Mouse (Mus musculus) WW6 (cell line): ENCODE results near the gene Creb3l2.
"Not testable (repeated sequence)": the region's sequence is repeated elsewhere in the genome, so short reads cannot be mapped to it uniquely, and the experiment has no call there.

ENCODE experiments used
- DNase-seq: peaks from one replicate; pipeline ENCODE4 v3.0.0-alpha.2; 2013; ENCODE audit warnings: low read depth, low spot score

Gene Creb3l2

DNA sequence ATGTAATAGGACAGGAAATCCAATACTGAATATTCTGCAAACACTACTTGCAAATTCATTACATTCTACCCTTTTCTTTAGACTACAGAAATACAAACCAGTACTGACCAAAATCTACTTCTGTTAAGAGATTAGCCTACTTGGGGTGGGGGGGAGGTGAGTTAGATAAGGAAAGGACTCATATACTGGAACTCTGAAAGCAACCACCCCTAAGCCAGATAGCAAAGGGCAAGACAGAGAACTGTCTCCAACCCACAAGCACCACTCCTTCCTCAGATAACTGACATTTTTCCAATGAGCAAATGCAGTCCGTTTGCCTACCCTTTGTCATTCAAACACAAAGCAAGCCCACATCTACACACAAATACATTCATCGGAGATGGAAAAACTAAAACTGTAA is 32.1 kb downstream of the Creb3l2 start:
- DNase-seq = no peak

DNA sequence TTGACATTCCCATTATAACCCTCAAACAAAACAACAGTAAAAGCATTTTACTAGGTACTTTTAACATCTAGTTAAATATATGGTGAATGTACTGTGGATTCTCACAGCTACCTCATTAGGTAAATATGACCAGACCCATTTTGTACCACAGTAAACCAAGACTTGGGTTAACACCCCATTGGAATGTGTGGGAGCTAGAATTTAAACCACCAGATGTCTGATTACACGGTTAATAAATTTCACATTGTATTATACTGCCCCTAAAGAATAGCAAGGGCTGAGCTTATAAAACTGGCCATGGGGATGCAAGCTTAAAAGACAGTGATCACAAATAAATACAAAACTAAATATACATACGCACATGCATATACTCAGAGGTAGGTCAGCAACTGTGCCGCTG is 34.1 kb downstream of the Creb3l2 start:
- DNase-seq = no peak

DNA sequence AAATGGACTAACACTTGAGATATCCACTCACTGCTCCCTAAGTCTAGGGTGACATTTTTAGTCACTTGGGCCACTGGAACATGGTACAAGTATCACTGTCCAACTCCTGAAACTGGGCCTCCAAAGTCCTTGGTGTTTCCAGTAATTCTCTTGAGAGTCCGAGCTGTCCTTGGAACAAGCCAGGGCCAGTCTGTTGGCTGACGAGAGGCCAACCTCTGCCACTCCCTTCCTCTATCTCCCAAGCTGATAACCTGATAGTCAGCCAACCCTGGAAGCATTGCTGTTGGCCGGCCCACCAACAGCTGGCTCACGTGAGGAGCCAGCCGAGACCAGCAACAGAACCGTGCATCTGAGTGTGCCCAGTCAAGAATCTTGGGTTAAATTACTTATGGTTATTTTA is 35.0 kb downstream of the Creb3l2 start:
- no peak for DNase-seq

DNA sequence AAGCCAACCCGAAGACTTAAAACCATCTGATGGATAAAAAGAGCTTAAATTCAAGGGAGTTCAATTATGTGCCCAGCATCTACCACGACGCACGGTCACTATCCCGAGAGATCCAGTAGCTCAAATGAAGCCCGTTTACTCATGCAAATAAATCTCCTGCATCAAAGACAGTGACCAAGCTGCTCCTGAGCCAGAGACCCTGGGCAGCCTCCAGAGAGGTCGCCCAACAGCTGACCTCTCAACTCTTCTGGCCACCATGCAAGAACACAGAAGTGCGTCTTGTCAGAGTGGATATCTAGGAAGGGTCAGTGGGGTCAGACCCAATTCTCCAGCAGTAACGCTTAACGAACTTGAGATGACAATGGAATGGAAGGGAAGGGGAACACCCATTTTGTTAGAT is 35.9 kb downstream of the Creb3l2 start:
- no peak for DNase-seq

DNA sequence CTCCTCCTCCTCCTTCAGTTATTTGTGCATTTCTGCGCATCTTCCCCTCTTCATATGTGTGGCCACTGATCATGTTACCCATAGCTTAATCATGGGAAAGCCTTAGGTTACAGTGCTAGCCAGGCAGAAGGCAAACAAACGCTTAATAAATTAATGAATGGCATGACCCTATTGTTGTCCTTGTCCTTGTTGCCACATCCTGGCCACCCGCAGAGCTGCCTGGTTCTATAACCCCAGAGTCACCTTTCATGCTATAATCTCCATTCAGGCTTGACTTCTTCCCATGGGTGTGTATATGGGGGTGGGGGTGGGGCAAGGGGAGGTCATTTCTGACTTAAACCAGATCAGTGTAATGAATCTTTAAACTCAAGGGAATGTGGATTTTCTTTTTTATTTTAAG is 37.6 kb downstream of the Creb3l2 start:
- DNase-seq = no peak

DNA sequence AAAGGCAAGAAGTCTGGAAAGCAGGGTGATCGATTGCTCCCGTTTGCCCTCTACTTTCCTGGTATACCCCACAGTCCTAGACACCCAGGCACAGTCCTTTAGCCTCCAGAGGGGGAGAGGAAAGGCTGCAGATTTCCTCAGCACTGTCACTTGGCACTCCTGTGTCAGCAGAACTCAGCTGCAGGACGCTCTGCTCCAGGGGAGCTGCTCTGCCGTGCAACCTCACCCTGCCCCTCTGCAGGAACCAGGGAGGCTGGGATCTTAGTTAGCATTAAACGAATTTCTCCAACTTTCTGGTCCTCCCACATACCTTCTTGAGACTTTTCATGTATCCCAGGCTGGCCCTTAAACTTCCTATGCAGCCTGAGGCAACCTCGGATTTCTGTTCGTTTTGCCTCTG is 40.0 kb downstream of the Creb3l2 start:
- no peak for DNase-seq

DNA sequence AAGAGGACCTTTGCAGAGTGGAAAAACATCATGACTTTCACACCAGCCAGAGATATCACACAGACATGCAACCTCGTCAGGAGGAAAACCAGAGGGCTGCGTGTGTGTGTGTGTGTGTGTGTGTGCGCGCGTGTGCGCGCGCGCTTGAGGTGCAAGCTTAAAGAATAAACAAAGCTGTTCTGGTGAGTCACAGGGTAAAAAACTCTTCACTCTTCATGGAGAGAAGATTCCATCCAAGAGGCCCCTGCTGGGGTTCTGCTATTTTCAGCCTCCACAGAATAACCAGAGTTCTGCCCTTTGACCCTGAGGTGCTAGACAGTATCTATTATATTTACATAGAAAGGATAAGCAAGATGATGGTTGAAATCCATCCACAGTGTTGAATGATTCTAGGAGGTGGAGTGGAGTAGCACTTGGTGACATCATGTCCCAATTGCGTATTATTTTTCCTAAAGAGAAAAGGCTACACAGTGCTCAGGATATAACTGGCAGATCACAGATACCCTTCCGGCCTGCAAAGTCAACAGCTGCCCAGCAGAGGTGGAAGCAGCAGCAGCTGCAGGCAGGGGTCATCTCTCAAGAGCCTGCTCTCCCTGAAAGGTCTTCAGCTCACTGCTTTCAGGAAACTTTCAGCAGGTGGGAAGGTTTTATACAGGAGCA is 41.0 kb downstream of the Creb3l2 start:
- DNase-seq = no peak

DNA sequence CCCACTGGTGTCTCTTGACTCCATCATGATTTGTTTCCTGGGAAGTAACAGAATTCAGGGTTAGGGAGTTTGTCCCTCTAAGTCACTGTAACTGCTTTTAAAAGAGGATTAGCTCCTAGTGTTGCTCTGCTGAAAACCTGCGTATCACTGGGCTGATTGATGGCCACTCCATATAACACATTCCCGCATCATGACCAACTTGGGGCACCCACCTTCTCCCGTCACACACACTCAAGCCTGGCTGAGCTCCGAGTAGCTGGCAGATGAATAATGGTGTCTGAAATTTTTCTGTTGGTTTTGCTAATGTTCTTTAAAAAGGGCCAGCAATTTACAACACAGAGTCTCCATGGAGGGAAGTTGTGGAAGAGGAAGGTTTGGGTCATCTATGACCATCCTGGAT is 41.8 kb downstream of the Creb3l2 start:
- no peak for DNase-seq

DNA sequence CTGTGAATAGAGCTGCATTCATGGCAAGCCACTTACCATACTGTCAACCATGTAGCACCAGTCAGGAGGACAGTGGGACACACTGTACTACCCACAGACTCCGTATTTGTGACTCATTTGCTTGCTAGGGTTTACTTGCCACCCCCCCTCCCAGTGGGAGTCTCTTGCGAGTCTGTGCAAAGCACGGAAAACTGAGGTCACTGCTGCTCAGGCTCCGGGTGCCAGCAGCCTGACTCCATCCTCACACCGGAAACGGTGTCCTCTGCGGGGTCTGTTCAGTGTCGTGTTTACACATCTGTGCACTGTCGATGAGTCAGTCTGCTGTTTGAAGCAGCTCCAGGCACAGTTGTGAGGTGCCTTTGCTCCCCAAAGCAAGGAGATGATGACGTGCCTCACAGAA is 43.0 kb downstream of the Creb3l2 start:
- no peak for DNase-seq

DNA sequence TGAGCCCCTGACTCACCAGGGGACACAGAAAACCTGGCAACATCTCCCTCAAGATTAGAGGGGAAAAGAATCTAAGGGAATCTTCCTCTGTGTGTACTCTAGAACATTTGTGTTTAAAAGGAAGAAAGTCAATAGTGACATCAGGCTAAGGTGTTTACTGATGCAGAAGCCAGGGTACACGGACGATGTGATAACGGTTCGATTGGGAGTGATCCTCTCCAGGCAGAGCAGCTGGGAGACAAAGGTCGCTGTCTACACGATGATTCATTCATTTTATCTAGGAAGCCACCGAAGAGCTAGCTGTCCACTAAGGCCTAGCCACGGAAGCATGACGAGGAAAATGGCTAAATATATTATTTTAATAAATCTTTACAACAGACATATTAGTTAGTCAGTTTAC is 44.0 kb downstream of the Creb3l2 start:
- no peak for DNase-seq

DNA sequence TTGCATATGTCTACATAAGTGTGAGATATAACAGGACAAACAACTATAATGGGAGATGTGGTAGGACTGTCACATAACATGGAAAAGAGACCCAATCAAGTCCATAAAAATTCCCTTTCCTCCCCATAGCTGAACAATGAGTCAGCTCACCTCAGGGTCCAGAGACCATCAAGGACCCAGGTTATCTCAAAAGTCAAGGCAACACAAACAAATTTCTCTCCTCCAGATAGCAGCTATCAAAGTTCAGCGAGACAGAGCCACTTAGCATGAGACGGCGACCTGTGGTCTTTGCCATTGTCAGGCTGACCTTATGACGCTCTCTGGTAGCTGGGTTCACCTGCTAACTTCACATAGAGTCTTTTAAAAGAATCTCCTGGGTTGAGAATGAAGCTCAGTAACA is 44.7 kb downstream of the Creb3l2 start:
- DNase-seq = no peak

DNA sequence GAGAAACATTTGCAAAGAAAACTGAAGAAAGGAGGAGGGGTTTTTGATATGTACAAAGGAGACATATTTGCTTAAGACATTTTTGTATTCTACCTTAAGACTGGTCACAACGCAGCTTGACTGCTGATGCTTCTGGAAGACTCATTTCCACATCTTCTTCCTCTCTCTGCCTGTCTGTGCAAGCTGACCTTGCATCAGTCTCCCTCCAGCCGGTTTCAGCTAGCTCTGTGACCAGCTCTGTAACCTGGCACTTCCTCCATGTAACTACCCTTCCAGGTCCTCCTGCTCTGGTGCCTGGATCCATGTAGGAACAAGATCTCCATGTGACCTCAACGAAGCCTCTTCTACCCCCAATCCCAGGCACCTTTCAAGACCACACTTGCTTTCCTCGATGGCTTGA is 45.8 kb downstream of the Creb3l2 start:
- no peak for DNase-seq

DNA sequence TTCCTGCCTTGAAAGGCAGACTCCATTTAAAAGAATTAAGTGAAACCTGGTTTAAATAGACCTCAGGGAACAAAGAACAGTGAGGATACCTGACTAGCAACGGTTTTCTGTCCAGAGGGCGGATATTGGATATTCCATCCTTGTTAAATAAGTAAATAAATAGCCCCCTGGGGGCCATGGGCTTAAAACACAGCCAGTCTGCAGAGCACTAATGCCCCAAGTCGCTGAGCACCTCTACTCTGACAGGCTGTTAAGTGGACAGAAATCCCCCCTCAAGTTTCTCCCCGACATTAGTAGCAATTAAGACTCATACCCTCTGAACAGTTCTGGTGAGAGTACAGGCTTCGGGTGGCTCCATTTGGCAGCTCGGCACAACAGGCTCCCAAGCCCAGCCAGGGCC is 48.7 kb downstream of the Creb3l2 start:
- DNase-seq = no peak

DNA sequence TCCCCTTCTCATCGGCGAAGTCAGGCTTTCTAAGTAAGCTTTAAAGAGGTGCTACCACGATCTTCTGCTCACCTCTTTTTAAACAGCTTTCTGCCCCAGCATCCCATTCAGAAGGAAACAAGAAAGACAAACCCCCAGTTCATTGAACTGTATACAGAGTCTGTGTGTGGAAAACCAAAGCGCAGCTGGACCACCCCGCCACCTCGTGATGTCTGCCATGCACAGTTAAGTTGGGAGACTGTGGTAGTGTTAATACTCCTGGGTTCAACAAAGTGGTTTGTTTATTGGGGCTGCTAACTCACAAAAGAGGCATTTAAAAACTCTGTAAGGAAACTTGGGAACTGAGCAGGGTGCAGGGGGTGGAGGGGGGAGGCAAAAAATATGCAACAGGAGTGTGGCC is 49.7 kb downstream of the Creb3l2 start:
- no peak for DNase-seq

DNA sequence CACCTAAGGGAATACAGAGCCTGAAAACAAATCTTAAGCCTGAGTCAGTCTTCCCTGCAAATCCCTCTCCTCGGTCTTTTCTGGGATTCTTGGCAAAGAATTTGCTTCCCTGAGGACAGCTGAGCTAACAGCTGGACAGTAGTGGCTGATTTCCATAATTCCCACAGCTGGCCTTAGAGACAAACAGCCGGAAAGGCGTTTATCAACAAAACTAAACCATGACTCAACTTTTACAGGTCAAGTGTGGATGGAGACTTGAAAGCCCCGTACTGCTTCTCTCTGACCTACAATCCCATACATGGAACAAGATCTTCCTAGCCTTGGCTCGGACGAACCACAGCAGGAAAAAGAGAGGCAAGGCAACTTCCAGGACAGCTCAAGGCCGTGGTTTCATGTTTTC is 50.6 kb downstream of the Creb3l2 start:
- DNase-seq = no peak

DNA sequence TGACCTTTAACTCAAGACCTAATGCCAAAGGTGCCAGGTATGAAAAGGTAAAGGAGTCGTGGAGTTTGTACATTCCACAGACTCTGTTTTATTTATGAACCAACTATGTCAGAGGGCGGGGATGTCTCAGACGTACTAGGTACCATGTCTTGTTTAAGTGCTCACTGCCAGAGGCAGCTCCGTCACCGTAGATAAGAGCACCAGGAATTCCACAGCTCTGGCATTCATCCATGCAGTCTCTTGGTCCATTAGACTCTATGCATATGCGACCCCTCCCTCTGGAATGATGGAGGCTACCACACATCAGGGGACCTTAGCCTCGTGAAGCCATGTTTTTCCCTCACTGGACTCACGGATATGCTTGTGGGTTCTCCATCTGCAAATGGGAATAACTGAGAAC is 53.0 kb downstream of the Creb3l2 start:
- no peak for DNase-seq

DNA sequence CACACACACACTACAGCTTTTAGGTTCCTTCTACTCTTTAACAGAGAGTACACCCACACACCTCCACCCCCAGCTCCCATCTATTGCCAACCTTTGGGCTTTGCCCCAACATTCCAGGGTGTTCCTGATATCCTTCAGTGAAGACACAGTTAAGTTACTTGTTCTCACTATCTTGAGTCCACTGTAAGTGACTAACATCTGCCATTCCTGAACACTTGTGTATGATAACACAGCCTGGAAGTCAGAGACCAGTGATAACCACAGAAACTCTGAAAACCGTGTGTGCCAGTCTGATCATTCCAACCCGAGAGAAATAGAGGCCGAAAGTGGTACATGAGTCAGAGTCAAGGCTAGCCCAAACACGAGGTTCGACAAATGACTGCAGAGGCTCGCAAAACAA is 53.4 kb downstream of the Creb3l2 start:
- DNase-seq = no peak

DNA sequence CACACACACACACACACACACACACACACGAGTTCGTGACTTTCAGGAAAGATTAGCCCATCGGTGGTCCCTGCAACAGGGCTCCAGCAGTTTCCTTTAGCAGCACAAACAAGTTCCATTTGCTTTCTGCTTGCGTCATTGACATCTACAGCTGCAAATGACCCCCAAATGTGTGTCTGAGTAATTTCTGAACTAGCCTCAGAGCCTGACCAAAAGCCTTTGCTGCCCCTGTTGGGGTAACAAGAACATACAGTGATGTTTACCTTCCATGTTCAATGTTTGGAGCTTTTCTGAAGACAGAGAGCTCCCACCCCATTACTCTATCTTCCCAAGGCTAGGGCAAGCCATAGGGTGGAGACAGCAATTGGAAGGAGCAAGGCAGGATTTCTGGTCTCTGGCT is 54.7 kb downstream of the Creb3l2 start:
- no peak for DNase-seq

DNA sequence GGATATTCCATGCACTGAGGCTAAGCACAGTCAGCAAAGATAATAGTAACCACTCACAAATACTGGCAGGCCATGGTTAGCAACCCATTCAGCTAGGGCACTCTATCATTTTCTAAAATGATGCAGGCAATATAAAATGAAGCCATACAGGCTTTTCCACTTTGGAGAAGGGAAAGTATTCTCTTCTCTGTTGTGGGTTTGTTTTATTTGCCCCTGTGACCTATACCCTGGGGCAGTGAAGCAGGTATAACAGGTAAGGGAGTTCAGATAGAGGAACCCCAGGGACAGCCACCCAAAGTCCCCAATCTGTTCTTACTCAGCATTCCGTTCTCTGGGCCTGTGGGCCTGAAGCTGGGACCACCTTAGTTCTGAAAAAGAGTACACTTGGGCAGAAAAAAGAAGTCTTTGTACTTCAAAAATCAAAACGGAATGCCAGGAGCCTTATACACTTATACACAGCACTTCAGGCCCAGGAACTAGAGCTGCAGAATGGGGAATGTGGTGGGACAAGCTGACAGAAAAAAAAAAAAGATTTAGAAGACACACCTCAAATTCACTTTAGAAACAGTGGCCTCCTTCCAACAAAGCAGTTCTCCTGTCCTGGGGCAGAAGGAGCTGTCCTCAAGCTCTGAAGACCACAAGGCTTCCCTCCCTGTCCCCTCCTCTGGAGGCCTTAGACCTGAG is 56.2 kb downstream of the Creb3l2 start:
- no peak for DNase-seq

DNA sequence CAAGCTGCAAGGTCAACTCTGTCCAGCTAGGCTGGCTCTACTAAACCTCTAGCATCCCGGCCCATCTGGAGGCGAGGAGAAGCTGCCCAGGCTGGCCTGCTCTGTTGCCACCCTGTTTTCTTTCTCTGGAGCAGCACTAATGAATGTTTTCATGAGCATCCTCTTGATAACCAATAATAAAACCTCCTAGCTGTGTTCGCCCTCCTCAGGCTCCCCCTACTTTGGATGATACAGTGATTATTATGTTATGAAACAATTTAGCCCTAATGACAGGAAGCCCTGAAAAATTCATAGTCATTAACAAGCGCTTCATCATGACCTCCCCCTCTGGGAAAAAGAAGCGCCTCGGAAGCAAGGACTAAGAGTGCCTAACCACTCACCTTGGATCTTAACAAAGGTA is 59.2 kb downstream of the Creb3l2 start:
- DNase-seq = no peak

DNA sequence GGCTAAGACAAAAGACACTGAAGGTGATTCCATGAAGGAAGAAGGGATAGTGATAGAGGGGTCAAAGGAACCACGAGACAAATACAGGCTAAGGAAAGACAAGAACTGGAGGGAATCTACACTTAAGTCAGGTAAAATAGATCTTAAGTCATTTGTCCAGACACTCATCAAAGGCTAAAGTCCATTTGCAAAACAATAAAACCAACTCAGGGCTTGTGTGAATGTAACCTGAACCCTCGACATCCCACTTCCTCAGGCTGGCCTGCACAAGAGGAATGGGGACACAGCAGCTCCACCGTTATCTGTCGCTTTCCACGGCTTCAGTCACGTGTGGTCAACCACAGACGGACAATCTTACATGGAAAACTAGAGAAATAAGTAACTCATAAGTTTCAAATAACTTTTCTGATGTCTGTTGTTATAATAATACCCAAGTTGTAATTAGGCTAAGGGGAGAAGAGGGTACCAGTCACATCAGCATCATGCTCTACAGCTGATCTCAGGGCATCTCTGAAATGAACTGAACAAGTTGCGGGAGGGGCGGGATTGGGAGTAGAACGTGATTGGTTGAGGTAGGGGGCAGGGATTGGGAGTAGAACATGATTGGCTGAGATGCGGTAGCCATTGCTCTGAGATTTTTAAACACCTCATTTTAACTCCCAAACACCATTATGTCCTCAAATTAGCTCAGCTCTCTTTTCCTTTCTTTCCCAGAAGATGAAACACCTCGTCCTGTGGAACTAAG is 63.9 kb downstream of the Creb3l2 start:
- no peak for DNase-seq

DNA sequence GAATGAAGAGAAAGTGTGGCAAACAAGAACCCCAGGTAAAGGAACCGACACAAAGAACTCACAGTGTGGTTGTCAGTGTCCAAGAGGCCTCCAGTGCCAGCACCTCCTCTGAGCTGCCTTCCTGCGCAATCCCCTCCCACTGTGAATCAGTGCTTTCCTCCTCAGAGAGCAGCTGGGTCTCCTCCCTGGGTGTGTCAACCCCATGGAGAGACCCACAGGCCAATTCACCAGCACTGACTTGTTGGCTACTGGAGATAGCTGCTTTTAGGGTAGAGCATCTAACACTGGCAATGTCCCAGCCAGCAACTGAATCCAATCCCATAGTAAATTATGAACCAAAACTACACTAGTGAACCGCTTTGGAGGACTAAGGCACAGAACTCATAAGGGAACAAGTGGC is 64.6 kb downstream of the Creb3l2 start:
- not testable (repeated sequence) for DNase-seq

DNA sequence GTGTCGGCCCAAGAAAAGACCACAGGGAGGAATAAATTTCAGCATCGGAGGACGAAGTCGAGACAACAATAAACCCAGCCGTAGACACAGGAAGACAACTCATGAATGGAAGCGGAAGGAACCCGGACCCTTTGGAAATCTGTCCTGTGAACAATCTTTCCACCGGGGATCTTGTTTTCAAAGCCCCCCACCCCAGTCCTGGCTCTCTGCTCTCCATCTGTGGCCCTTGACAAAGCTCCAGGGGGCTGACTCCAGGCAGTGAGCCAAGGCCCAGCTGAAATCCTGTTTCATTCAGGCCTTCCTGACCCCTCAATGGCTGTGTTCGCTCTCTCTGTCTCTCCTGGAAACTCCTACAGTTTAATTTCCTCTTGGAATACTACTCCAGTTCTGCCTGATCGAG is 66.5 kb downstream of the Creb3l2 start:
- DNase-seq = no peak
